Mouse (Mus musculus) Muller cell, postnatal 12 days (primary cell): ENCODE measurements at regions not wholly inside any gene's neighbourhood (a gene's known extent, or its start where the extent isn't known, plus 50 kb on each side); places are given as distances from the start of the nearest gene placed in this dataset.

Experiments used
- DNase-seq: peaks from one replicate; pipeline ENCODE4 v3.0.0-alpha.2; 2015; ENCODE audit errors: inconsistent ontology term

DNA sequence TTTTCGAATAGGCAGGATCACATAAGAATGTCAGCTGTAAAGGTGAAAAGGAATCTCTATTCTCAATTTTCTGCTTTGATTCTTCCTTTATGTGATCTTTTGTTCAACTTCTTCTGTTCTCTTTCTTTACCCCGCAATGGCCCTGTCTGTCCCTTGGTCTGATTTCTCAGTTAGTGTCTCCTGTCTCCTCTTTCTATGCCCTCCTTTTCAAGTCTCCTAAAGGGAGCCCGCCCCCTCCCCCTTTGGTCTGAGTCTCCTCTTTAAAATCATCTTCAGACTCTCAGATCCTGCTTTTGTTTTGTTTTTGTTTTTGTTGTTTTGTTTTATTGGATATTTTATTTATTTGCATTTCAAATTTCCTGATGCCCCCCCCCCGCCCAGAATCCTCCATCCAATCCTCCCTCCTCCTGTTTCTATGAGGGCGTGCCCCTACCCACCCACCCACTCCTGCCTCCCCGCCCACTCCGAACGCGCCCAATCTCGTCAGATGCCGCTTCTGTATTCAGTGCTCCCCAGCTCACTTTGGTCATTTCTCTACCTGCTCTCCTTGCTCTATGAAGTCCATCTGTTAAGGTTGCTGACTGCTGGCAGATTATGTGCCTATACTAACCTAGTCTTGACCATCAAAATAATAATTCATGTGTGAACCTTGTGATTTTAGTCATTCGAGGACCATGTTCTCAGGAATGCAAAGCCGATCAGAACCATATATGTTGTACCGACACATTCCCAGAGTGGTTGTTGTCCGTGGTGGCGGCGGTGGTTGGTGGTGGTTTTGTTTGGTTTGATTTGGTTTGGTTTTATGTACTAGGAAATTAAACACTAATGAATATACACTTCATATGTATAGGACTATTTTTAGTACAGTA lies 487.9 kb upstream of the Adam24 start:
- DNase-seq, result peak; percentile 9

DNA sequence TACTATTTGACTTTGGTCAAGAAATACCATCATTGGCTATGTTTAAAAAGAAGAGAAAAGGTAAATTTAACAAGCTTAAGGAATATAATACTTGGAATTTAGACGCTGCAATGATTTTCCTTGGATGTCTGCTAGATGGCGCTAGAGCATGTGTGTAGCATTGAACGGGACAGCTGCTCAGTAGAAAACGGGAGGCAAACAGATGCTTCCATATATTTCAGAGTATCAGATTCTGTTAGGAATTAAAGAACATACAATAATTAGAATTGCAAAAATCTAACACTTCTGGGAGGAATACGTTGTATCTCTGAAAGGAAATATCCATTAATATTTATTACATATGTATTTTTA lies 487.3 kb upstream of the Adam24 start:
- peak; percentile 20 for DNase-seq

DNA sequence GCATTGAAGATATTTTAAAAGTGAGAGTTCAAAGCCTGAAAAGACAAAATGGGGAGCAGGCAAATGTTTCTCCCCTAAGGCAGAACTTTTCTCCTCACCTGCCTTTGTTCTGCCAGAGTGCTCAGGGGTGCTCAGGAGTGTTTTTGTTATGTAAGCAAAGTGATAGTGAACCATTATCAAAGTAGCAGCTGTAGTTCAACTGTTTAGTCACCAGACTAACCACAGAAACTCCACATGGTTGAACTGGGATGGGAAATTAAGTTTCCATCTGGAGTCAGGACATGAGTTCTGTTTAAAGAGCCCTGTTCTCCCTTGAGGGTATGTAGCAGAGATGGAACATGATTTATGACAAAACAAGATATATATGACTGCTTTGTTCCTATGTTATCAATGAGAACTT lies 482.6 kb upstream of the Adam24 start:
- no peak for DNase-seq

DNA sequence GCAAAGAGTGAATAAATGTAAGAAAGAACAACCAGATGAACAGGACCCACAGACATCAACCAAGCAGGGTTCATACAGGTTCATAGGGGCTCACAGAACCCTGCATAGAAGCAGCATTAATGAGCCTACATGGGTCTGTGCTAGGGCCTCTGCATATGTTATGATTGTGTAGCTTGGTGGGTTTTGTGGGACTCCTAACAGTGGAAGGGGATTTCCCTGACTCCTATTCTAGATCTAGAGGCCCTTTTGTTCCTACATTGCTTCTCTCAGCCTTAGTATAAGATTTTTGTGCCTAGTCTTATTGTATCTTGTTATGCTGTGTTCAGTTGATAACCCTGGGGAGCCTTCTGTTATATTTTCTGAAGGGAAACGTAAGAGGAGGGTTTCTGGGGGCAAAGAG lies 481.7 kb upstream of the Adam24 start:
- DNase-seq, result no peak

DNA sequence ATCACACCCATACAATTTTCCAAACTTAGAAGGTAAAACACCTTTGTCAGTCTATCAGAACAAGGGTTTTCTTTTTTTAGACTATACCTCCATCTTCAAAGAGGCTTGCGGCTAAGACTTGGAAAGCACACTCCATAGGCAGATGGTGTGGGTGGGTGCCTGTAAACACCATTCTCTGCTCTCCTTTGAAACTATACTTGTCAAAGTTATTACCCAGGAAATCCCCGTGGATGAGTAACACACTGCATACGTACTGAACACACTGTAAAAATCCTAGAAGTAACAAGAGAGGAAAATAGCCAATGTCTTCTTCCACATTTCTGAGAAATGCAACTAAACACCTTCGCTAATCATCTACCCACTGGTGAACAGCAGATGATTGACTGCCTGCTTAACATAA lies 464.0 kb upstream of the Adam24 start:
- DNase-seq, result no peak

DNA sequence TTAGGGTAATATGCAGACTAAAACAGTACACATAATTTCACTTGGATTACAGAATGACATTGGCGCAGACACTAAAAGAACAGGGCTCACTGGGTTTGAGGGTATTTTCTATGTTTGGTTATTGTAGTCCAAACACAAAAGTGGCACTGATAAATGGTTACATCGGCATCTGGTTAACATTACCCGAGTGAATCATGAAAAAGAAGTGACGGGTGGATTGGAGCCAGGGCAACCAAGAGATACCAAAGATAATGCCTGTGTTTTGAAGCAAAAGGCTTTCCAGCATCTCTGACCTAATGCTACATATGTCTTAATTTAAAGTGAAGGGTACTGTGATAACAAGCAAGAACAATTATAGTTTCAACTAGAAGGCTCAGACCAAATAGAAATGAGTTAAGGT lies 451.4 kb upstream of the Adam24 start:
- DNase-seq, result no peak

DNA sequence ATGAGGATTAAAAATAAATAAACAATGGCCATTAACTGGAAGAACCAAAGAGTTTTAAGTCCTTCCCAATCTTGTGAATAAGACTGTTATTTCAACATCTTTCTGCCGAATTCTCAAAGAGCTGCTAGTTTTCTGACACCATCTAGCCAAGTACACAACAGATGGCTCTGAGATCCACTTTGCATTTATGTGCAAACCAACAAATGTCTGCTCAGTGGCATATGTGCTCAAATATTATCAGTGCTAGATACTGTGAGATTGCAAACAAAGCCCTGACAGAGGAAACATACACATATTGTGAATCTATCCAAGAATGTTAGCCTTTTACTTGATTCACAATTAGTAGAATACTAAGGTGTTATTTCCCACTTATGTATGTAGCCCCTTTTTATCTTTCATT lies 447.6 kb upstream of the Adam24 start:
- no peak for DNase-seq
